Mouse (Mus musculus): Measurements from ENCODE around the gene Irgm2. TPM values are rescaled to one million over a fixed set of nuclear protein-coding genes. Genes with fewer than 3 reads are reported as not detected.

The Irgm2 gene
- polyA plus RNA-seq (2017; shearing (Covaris generic)): 86.2 TPM

DNA sequence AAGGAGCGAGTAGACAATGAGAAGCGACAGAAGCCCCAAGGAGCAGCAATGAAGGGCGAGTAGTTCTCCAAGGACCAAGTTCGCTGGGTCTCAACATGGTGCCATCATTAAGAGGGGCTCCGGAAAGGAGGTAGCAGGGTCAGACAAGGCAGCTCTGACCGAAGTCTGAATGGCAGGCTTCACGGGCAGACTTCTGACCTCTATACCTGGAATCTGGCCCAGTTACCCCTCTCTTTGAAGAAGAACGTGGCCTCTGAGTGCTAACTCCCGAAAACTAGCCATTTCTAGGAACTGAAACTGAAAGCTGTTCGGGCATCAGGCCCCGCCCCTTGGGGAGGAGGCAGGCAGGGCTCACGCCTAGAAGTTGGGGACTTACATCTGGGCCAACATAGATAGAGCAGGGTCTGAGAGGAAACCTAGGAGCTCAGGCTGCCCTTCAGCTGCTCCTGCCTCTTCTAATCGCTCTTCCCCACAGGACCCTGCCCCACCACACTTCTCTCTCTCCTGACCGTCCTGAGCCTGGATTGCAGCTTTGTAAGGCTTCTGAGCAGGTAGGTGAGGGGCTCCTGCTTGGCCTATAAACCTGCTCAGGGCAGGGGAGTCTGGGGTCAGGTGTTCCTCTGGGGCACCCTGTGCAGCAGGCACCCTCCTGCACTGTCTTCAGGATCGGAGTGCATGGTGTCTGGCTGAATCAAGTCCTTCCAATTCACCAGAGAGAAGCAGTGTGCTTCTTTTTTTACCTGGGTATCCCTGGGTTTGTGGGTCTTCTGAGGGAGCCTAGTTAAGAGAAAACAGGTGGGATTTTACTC, at the start of gene Irgm2, which contains the start of gene Igtp:
Gene Irgm2, plus strand, starts transcription at position 390 of the 809 bp plus-strand sequence.
Gene Igtp, plus strand, starts transcription at position 328 of the 809 bp plus-strand sequence.

DNA sequence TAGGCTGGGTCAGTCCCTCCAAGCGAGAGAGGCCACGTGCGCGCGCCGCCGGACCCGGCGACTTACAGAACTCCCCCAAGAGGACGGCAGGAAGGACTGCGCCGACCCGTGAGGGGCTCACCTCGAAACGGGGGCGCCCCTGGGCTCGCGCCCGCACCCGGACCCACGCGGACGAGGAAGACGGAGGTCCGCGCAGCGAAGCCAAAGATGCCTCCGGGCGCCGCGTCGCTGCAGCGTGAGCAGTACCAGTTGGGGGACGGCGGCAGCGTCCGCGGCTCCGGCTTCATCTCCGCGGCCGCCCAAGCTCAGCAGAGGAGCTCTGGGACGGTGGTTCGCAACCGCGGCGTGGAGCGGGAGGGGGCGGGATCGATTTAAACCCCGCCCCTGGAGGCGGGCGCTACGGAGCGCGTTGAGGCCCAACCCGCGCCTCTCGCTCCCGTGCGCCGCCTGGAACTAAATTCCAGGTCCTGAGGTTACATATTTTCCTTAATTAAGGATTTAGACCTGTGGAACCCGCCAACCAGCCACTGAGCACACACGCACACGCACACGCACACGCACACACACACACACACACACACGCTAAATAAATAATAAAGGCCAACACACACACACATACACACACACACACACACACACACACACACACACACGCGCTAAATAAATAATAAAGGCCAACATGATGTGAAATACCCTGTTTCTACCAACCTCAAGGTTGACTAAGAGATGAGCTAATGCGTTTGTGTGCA, 31.1 kb upstream of the Irgm2 start, which contains the start of gene Gemin5:
Gene Gemin5, minus strand, starts transcription at position 373 of the 749 bp plus-strand sequence.

DNA sequence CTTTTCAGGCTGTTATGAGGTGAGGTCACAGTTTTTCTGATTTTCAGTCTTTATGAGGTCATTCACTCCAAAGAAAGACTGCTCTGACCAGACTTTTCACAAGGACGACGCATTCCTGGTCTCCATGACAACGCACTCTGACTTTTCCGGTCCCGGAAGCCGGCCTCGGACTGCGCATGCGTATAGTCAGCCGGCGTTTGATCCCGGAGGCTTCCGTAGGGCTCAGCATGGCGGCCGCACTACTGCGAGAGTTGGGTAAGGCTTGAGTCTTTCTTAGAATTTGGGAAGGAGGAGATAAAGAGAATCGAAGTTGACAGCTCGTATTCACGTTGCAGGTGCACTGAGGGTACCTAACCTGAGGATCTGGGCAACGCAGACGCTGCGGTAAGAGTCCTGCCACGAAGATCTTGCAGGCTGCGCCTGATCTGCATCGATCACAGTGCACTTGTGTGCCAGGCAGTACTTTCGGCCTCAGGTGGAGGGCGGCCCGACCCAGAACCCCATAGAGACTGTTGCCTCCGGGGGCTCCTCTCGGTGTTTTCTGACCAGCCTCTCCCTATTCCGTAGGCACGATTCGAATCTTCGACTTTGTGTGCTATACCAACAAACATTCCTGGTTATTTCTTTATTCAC, 27.8 kb upstream of the Irgm2 start, which contains the start of gene Mrpl22:
Gene Mrpl22, plus strand, starts transcription at position 203 of the 633 bp plus-strand sequence.

Other genes with a start within 250 kb of the Irgm2 start
- 13.5 TPM for gene Larp1, start 190.6 kb upstream of the Irgm2 start, polyA plus RNA-seq (2017; shearing (Covaris generic))
- gene Gm12248, start 106.5 kb upstream of the Irgm2 start, polyA plus RNA-seq (2017; shearing (Covaris generic)): 0.40 TPM
- 125 TPM for gene Cnot8, start 95.5 kb upstream of the Irgm2 start, polyA plus RNA-seq (2017; shearing (Covaris generic))
- 12.2 TPM for gene Gemin5, start 31.1 kb upstream of the Irgm2 start, polyA plus RNA-seq (2017; shearing (Covaris generic))
- gene Mrpl22, start 28.0 kb upstream of the Irgm2 start, polyA plus RNA-seq (2017; shearing (Covaris generic)): 87.5 TPM
- 494 TPM for gene Igtp, start 62 bp upstream of the Irgm2 start, polyA plus RNA-seq (2017; shearing (Covaris generic))
- not detected for gene 4930438A08Rik, start 75.2 kb downstream of the Irgm2 start, polyA plus RNA-seq (2017; shearing (Covaris generic))
- 28.5 TPM for gene Zfp692, start 107.5 kb downstream of the Irgm2 start, polyA plus RNA-seq (2017; shearing (Covaris generic))
- 48.2 TPM for gene Zfp672, start 130.7 kb downstream of the Irgm2 start, polyA plus RNA-seq (2017; shearing (Covaris generic))
- 30.7 TPM for gene Sh3bp5l, start 131.1 kb downstream of the Irgm2 start, polyA plus RNA-seq (2017; shearing (Covaris generic))
- not detected for gene Lypd8, start 179.4 kb downstream of the Irgm2 start, polyA plus RNA-seq (2017; shearing (Covaris generic))
- gene 1810065E05Rik, start 221.5 kb downstream of the Irgm2 start, polyA plus RNA-seq (2017; shearing (Covaris generic)): not detected
- not detected for gene Gm12253, start 232.9 kb downstream of the Irgm2 start, polyA plus RNA-seq (2017; shearing (Covaris generic))